Mouse (Mus musculus) erythroblast, adult 5-6 weeks (primary cell): Measurements from ENCODE around the gene Fntb. TPM values are rescaled to one million over a fixed set of nuclear protein-coding genes. Genes with fewer than 3 reads are reported as not detected.
"Not testable (repeated sequence)": the region's sequence is repeated elsewhere in the genome, so short reads cannot be mapped to it uniquely, and the experiment has no call there.

Experiments used
- ATAC-seq: replicated peaks from 2 replicates; pipeline ENCODE4 v1.8.0; 2016; ENCODE audit warnings: moderate number of reproducible peaks, mild to moderate bottlenecking, moderate TSS enrichment, inconsistent platforms; ENCODE audit not compliant: poor library complexity, low FRiP score, severe bottlenecking
- total RNA-seq, 2 experiments: library from RNA; stranded (forward) in 1 of 2; stranded (reverse) in 1 of 2; fragments of 150-400 nt in 1 of 2; fragments of 200-764, 138-1000 nt in 1 of 2; gene quantifications; 2 replicates each; pipeline versions ENCODE4 v1.2.3 to v1.2.4; 2015 to 2017; ENCODE audit warnings: low replicate concordance in 2 of 2

The Fntb gene
- total RNA-seq, 2 experiments from 2014 or later: 23.5 to 161 TPM

DNA sequence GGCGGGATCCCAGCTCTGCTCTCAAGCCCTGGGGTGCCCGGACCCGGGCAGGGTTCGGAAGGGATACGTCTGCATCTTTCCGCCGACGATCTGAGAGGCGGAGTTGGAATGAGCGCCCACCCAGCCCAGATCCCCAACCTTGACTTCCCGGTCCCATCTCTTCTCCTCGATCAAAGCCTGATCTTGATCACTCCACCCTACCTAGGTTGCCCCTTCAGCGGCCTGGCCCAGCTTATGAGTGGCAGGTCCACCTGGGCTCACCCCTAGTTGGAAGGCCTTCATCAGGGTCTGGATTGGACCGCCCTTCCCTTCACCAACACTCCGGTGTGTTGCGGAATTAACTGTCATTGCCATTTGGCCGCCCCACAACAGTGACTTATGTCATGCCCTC lies 57.3 kb downstream of the Fntb start, which contains the start of gene Rab15:
Gene Rab15, minus strand, starts transcription at position 258 of the 391 bp plus-strand sequence.
- no peak for ATAC-seq

DNA sequence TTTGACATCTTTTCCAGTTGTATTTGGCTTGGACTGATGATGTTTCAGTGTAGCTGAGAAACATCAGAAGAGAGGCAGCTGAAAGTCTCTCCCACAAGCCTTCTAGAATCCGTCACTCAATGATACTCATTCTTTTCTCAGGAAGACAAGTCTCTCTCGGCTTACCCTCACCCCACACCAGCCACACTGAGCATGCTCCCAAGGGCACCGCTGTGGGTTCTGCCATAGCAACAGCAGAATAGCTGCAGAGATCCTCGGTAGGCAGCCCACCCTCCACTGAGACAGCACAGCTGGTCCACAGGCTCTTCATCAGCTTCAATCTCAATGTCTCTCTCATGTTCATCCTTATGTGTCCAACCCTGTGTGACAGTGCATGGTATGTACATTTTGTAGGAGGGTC lies 59.9 kb downstream of the Fntb start:
- ATAC-seq: no peak

DNA sequence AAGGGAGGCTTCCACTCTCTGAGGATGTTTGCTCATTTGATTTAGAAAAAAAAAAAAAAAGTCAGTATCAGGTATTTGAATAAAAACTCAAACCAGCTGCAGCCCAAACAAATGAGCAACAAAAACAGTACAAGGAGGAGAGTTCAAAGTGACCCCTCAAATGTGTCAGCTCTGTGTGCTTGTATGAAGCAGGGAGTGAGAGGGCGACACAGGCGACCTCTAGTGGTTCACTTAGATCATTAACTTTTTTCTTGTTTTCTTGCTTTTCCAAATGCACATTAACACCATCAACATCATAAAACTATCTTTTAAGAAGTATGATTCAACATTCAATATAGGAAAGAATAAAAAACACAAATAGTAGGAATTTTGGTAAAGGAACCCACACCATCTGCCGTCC lies 67.3 kb downstream of the Fntb start:
- 0 out of 2 replicates have a peak, but pooled peaks have one; percentile 35 for ATAC-seq

DNA sequence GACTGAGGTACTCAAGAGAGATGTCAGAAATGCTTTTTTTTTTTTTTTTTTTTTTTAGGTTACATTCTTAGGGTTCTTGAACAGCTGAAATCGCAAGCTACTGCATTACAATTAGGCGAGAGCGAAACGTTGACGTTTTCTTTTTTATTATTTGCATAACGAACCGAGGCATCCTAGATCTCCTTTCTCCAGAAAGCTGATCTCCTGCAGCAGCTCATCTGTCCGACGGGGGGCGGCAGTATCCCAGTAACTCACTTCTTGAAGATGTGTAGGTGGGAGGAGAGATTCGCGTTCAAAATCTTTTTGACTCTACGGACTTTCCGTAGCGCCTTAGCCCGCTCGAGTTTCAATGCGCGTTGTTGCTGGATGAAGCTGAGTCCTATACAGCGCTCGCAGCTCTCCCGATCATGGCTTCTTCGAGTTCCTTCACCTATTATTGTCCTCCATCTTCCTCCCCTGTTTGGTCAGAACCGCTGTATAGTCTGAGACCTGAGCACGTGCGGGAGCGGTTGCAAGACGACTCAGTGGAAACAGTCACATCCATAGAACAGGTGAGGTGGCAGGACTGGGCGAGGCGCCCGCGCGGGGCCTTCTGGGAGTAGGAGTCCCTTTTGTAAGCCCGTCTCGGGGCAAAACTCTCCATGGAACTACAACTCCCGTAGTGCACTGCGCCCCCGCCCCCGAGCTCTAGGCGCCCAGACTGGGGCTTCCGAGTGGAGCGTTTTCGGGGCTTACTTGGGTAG lies 71.9 kb downstream of the Fntb start:
- peak; percentile 95 for ATAC-seq

DNA sequence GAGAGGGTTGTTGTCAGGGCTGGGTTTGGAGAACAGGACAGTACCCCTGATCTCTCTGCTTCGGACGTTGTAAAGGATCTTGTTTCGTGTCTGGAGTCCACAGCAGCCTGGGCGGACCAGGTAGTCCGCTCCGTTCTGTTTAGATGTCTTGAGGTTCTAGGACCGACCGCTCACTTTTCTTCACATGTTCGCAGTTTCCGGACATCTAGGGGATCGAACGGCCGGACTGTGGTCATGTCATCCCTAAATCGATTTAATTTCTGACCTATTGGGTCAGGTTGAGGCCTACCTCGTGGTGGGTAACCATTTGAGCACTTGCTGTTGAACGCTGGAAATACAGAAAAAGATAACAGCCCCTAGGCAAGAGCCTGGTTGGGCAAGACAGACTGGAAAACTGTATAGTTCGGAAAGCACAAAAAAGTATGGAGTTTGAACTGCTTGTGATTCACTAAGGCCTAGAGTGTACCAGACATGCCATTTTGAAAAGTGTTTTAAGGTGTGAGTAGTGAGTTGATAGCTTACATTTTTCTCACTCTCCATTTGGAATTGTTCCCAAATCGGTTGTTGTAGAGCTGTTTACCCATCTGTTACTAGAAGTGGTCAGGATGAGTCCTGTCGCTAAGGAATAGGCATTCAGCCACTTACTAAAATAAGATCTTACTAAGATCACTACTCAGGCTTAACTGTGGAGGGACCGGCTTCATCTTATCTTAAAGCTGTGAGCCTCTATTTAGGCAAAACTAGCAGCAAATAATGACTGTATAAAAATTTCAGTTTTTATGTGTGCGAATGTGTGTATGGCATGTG lies 72.7 kb downstream of the Fntb start:
- peak; percentile 61 for ATAC-seq

DNA sequence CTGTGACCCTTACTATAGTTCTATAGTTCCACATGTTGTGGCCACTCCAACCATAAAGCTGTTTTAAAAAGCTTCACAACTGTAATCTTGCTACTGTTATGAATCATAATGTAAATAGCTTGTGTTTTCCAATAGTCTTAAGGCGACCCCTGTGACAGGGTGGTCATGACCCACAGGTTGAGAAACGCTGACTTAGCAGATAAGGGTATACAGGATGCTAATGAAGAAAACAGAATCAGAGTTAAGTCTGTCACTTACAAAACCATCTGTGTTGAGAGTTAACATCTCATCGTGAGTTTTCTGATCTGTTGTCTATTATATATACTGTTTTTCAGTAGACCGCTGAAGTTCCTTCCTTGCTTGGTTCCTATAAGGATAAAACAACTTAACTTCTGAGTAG lies 73.9 kb downstream of the Fntb start:
- ATAC-seq: no peak

DNA sequence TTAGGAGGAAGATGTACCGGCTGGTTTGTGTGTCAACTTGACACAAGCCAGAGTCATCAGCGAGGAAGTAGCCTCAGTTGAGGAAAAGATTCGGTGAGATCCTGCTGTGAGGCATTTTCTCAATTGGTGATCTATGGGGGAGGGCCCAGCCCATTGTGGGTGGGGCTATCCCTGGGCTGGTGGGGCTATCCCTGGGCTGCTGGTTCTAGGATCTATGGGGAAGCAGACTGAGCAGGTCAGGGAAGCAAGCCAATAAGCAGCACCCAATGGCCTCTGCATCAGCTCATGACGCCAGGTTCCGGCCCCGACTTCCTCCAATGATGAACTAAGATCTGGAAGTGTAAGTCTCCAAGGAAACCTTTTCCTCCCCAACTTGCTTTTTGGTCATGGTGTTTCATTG lies 74.7 kb downstream of the Fntb start:
- no peak for ATAC-seq

DNA sequence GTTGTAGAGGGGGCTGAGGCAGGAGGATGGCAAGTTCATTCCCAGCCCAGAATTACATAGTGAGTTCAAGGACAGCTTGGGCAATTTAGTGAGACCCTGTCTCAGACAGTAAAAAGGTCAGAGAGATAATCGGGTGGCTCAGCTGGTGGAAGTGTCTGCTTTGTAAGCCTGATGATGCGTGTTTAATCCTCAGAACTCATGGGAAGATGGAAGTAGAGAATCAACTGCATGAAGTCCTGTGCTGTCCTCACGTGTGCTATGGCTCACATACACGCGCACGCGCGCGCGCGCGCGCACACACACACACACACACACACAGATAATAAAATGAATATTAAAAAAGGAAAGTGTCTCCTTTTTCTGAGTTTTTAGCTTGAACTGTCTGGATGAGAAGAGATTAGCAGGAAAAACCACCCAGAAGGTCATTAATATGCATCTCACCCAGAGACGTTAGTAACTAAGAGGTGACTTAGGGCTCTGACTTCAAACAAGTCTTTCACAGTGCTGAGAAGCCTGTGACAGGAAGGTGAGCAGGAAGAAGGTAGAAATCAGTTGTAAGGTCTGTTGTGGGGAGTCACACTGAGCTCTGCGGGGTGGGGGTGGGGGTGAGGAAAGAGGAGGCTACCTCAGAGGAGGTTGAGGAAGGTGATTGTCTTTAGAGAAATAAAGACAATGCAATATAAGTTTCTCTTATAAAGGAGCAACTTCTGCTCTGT lies 79.1 kb downstream of the Fntb start:
- ATAC-seq: no peak

DNA sequence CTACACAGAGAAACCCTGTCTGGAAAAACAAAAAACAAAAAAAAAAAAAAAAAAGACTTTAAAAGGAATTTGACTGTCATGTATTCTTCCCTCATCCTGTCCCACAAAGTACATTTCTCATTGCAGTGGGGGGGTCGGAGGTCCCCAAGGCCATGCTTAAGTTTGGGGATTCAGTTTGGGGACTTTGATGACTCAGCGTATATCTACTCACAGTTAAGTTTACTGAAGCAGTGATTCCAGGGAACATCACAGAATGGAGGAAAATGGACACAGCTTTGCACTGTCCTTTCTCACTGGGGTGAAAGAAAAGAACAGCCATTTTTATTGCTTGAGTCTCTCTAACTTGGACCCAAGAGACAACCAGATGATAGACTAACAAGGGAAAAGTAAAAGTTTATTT lies 87.0 kb downstream of the Fntb start:
- ATAC-seq: no peak

DNA sequence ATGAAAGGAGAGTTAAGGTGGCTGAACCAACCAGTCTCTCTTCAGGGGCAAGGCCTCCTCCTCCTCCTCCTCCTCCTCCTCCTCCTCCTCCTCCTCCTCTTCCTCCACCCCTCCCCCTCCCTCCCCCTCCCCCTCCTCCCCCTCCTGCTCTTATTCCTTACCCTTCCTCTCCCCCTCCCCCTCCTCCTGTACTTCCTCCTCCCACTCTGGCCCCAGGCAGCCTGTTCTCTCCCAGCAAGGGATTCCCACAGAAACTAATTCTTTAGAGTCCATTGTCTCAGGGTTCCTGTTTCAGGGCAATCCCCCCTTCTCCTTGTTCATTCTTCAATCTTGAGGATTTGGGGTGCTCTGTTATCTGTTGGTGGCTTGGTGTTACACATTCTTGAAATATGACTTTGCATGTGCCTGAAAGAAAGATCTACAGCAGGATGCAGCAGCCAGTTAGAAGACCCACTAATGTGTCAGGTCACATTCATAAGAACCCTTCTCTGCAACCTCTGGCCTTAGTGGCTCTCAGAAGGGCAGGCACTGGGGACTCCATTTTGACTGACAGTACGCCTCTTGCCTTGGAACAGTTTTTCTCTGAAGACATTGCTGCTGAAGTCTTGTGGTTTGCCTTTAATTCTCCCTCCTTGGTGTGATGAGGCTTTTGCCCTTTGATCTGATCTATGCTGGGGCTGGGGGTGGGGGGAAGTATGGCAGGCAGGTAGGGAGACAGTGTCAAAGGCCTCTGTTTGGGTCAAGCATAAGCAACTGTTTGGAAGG lies 88.2 kb downstream of the Fntb start:
- ATAC-seq: no peak

DNA sequence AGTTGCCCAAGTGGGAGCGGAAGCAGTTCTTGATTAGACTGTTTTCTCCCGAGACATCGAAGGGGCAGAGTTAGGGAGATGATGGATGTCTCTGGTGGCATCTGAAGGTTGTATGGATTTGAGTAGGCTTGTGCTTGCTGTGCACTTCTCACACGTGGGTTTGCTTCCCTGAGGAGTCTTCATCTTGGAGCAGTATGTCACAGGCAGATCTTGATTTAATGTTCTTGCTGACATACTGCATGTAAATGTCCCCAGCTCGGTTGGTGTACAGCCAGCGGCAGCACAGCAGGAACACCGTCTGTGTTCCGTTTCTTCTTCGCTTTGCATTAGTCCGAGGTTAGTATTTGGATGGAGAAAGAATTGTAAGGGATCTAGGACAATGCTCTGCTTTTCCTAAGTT lies 91.7 kb downstream of the Fntb start:
- ATAC-seq: no peak

DNA sequence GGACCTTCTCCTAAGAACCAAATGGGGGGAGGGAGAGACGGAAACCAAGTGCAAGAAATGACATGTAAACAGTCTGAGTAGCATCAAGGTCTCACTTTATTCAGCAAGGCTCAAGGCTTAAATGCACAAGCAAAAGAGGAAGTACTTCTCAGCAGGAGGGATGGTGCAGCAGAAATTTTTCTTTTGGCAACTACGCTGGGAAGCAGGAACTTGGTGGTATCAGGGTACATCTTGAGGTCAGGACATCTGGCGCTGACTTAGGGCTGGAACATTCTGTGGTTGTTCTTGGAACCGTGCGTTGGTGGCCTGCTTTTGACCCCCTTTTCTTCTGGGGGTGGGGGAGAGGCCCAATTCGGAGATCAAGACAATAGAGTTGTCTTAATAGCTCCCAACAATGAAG lies 93.4 kb downstream of the Fntb start:
- not testable (repeated sequence) for ATAC-seq

DNA sequence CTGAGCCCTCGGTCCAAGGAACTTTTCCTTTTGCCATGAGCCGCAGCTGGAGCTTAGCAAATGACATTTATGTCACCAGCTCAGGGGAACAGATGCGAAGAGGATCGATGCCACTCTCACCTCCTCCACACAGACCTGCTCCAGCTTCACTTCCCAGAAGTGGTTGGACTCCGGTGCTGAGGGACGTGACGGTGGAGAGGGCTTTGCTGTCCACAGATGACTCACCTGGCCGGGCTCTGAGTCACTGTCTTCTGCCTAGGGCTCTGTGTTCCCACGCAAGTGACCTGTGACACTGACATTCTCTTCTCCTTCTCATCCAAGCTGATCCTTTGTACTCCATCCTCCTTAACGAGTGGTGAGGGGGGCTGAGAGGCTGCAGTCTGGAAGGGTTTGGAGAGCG lies 98.3 kb downstream of the Fntb start:
- ATAC-seq: no peak

DNA sequence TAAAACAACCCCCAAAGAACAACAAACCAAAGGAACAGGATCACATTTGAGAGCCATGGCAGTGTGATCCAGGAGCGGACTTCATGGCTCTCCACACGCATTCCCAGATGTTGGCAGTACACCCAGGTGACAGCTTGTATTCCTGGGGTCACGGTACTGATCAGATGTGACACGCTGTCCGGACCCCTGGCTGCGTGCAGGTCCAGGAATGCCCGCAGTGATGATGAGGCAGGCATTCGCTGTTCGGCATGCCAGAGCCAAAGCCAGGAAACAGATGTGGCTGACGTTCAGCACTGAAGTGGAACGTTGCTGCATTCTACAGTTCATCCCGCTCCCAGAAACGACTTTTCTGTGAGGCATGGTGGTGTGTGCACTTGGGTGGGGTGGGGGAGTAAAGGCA lies 99.9 kb downstream of the Fntb start:
- ATAC-seq: no peak

DNA sequence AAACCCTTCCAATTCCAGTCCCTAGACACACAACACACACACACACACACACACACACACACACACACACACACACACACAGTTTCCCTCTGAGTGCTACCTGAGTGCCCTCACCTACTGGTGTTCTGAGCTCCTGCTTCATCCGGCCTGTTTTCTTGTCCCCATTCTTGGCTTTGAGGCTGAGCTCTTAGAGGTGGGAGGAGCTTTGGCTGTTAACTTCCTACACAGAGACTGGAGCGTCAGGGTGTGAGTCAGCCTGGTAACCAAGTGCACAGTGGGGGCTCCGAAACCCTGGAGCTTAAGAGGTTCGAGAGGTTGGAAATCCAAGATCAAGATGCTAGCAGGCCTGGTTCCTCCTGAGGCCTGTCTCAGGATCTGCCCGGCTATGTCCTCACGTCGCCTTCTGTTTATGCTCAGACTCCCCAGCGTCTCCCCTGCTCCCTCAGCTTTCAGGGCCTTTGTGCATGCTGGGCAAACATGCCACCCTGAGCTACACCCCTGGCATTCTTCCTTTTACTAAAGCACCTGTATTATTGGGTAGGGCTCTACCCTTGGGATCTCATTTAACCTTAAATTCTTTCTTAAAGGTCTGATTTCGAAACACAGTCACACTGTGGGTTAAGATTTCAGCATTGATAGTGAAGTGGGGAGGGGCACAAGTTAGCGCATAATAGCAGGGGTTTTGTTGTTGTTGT lies 102.3 kb downstream of the Fntb start:
- no peak for ATAC-seq

DNA sequence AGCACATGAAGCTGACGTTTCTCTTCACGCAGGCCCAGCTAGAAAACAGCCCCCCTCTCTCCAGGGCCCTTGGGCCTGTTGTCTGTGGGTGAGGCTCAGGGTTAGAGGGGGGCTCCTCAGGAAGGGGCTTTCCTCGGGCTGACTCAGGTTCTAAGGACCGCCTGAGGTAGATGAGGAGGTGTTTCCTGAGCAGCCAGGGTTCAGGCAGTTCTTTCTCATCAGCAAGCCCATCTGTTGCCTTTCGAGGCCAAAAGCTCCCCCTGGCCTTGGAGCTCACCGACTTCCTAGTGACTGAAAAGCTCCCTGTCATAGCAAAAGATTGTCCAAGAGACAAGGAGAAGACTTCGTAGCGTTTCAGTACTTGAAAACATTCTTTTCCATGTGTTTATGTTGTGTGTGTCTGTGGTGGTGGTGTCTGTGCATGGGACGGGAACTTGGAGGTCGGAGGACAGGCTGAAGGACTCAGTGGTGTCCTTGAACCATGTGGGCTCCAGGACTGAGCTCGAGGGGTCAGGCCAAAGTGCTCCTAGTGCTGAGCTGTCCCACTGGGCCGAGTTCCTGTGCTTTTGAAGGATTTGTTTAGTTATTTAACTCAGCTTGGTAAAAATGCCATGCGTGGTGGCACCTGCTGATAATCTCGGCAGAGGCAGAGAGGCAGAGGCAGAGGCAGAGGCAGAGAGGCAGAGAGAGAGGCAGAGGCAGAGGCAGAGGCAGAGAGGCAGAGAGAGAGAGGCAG lies 103.2 kb downstream of the Fntb start:
- ATAC-seq: no peak

DNA sequence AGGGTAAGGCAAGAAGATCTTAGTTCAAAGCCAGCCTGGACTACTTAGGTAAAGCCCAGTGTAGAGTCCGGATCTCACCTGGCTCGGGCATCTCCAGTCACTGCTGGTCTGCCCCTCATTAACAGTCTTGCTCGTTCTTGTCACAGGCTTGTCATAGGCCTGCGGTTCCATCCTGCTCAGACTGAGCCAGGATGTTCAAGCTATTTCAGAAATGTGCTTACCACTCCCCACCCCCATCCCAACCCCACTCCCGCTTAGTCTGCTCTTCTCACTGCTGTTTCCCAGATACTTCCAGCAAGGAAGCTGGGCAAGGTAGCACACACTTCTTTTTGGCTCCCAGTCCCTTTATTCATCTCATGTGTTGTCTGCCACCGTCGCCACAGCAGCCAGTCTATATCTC lies 104.2 kb downstream of the Fntb start:
- no peak for ATAC-seq

DNA sequence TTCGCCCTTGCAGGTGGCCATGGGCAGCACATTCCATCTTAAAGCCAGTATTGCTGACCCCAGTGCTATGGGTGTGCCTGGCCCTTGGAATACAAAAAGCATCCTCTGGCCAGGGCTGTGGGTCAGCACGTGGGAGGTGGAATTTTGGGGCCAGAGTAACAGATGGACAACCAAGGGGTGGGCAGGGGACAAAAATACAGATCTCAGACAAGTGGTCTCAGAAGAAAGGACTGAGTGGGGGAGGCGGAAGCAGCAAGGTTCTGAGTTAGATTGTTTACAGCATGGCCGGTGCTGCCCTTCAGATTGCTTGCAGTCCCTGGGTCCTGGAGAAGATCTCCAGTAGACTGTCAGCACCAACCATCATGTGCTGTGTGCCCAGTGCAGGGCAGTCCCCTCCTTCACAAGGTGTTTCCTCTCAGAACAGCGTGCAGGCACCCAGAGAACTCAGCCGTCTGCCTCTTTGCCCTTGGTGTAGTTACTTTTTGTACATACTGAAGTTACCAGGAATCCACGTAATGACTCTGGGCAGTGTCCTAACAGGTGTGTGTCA lies 107.5 kb downstream of the Fntb start:
- no peak for ATAC-seq
